Mouse (Mus musculus) cerebellum, adult 2 months (tissue): ENCODE measurements around the gene Zbtb38. TPM values are rescaled to one million over a fixed set of nuclear protein-coding genes. Genes with fewer than 3 reads are reported as not detected.

Experiments used
- DNase-seq, 2 experiments: peaks; one replicate each; pipeline ENCODE4 v3.0.0; 2021
- H3K27ac ChIP-seq: fragments of 200-500 bp; 2 replicates; pipeline ENCODE4 v1.5.1; 2012; ENCODE audit warnings: low read length, control low read depth, inconsistent platforms; ENCODE audit not compliant: insufficient read depth
- H3K27me3 ChIP-seq: fragments of 200-500 bp; 2 replicates; pipeline ENCODE4 v1.6.1; 2012; ENCODE audit warnings: inconsistent platforms, mild to moderate bottlenecking, low read length, moderate library complexity; ENCODE audit not compliant: control insufficient read depth, insufficient read depth
- H3K4me1 ChIP-seq: fragments of 200-500 bp; 2 replicates; pipeline ENCODE4 v1.6.1; 2011; ENCODE audit warnings: low read length; ENCODE audit not compliant: control insufficient read depth, insufficient read depth
- H3K4me3 ChIP-seq: fragments of 200-500 bp; replicated peaks from 2 replicates; pipeline ENCODE3; 2011; ENCODE audit warnings: mild to moderate bottlenecking, low read depth, low read length, control low read depth; ENCODE audit not compliant: insufficient read depth
- CTCF ChIP-seq: fragments of 200-500 bp; IDR thresholded peaks from 2 replicates; pipeline ENCODE4 v1.5.1; 2011; ENCODE audit warnings: low read depth, mild to moderate bottlenecking, control low read depth, low read length, moderate library complexity, borderline replicate concordance; ENCODE audit not compliant: insufficient read depth
- POLR2A ChIP-seq: fragments of 200-500 bp; IDR thresholded peaks from 2 replicates; pipeline ENCODE4 v1.6.1; 2011; ENCODE audit warnings: low read length, control low read depth, borderline replicate concordance; ENCODE audit not compliant: insufficient read depth
- WGBS: fragments of 180-500 bp; shearing (Covaris S2); methylation state at CpG from one replicate; pipeline ENCODE4 v1.1.7; 2018; 5-methylcytosine and 5-hydroxymethylcytosine counted together
- polyA plus RNA-seq: library from polyadenylated mRNA; depleted of rRNA; stranded (reverse); fragments of >200 nt; gene quantifications from 2 replicates; pipeline ENCODE4 v1.2.3, GENCODE M21; 2012; rRNA removed

The Zbtb38 gene
- 19.2 and 21.5 TPM in 2 replicates for polyA plus RNA-seq

GRCm38 (mm10) chr9:96752603-96753114, at the start of gene Zbtb38:
TSS of gene Zbtb38 (minus strand) at chr9:96752831.
- WGBS, result 41% methylated on average over 15 of the region's 15 CpGs
- H3K27ac ChIP-seq, result peak within 1 kb of the TSS; percentile 37; the same call in 1 of the 2 replicates

GRCm38 (mm10) chr9:96800131-96800825, 47.6 kb upstream of the Zbtb38 start:
- TF ChIP-seq POLR2A (no peak), CTCF (no peak; the same call in 1 of the 2 replicates)
- Histone ChIP-seq H3K27ac (no peak overlapping the region), H3K4me1 (peaks cover 2% of the 10 kb centered on the region; the same call in 1 of the 2 replicates), H3K27me3 (no peaks in the 10 kb centered on the region), H3K4me3 (no peak overlapping the region)
- no peak for DNase-seq
- 25% methylated on average over 5 of the region's 5 CpGs for WGBS

More at GRCm38 (mm10) chr9:96752603-96753114, at the start of gene Zbtb38:
- H3K27me3 ChIP-seq, result no peaks in the 10 kb centered on the region
- no peaks in the 10 kb centered on the region for H3K4me1 ChIP-seq
- peak; percentile 62 to 76 for DNase-seq
- no peak for TF ChIP-seq CTCF
- TF ChIP-seq POLR2A, result no peak
- H3K4me3 ChIP-seq, result no peak within 1 kb of the TSS

GRCm38 (mm10) chr9:96797311-96797710, 44.7 kb upstream of the Zbtb38 start:
- no peaks in the 10 kb centered on the region for H3K27me3 ChIP-seq
- peaks cover 3% of the 10 kb centered on the region; the same call in 1 of the 2 replicates for H3K4me1 ChIP-seq
- no peak overlapping the region for H3K4me3 ChIP-seq
- H3K27ac ChIP-seq, result no peak overlapping the region
- 94% methylated on average over 3 of the region's 3 CpGs for WGBS
- DNase-seq, result no peak
- TF ChIP-seq POLR2A (no peak), CTCF (no peak)

- WGBS, result 2% methylated on average over 10 of the region's 10 CpGs
- Histone ChIP-seq H3K4me3 (peak overlapping the region; percentile 98), H3K27me3 (no peaks in the 10 kb centered on the region), H3K4me1 (peaks cover 3% of the 10 kb centered on the region; the same call in 1 of the 2 replicates), H3K27ac (peak overlapping the region; percentile 67; the same call in 1 of the 2 replicates)
- TF ChIP-seq POLR2A (peak; percentile 20; the same call in 1 of the 2 replicates), CTCF (no peak)
- DNase-seq, result peak; percentile 58 to 62
These were observed 42.8 kb upstream of the Zbtb38 start for GRCm38 (mm10) chr9:96795399-96795928.

- no peak for TF ChIP-seq POLR2A
- peaks cover 3% of the 10 kb centered on the region; the same call in 1 of the 2 replicates for H3K4me1 ChIP-seq
- no peak overlapping the region for H3K4me3 ChIP-seq
- H3K27me3 ChIP-seq, result no peaks in the 10 kb centered on the region
- H3K27ac ChIP-seq, result no peak overlapping the region
- WGBS, result 95% methylated on average over 2 of the region's 2 CpGs
- no peak for DNase-seq
These were observed 42.0 kb upstream of the Zbtb38 start for GRCm38 (mm10) chr9:96794601-96795000.

- Histone ChIP-seq H3K27me3 (no peaks in the 10 kb centered on the region), H3K4me3 (no peak overlapping the region), H3K27ac (no peak overlapping the region), H3K4me1 (peaks cover 3% of the 10 kb centered on the region; the same call in 1 of the 2 replicates)
- TF ChIP-seq CTCF (no peak), POLR2A (no peak)
- DNase-seq, result no peak
- WGBS, result 78% methylated on average over 2 of the region's 2 CpGs
These were observed 39.9 kb upstream of the Zbtb38 start for GRCm38 (mm10) chr9:96792543-96792942.

GRCm38 (mm10) chr9:96790389-96791007, 37.9 kb upstream of the Zbtb38 start:
- no peak overlapping the region for H3K27ac ChIP-seq
- no peak overlapping the region for H3K4me3 ChIP-seq
- WGBS, result 44% methylated on average over 4 of the region's 4 CpGs
- no peak for DNase-seq
- H3K4me1 ChIP-seq, result peaks cover 3% of the 10 kb centered on the region; the same call in 1 of the 2 replicates
- no peaks in the 10 kb centered on the region for H3K27me3 ChIP-seq
- TF ChIP-seq POLR2A, result no peak
- peak; percentile 22; the same call in 1 of the 2 replicates for TF ChIP-seq CTCF

- TF ChIP-seq POLR2A (no peak), CTCF (no peak)
- Histone ChIP-seq H3K4me1 (no peaks in the 10 kb centered on the region), H3K27me3 (no peaks in the 10 kb centered on the region), H3K4me3 (no peak overlapping the region), H3K27ac (no peak overlapping the region)
- WGBS, result 85% methylated on average over 3 of the region's 3 CpGs
- no peak for DNase-seq
These were observed 37.3 kb upstream of the Zbtb38 start for GRCm38 (mm10) chr9:96789906-96790305.
